Mouse (Mus musculus) cortical plate, adult 2 months (tissue): Measurements from ENCODE around the gene Akap10. TPM values are rescaled to one million over a fixed set of nuclear protein-coding genes. Genes with fewer than 3 reads are reported as not detected.
A peak's percentile ranks its signal among the peaks of the same experiment; 100 is the strongest.
"Not testable (repeated sequence)": the region's sequence is repeated elsewhere in the genome, so short reads cannot be mapped to it uniquely, and the experiment has no call there.

ENCODE experiments used
- H3K27ac ChIP-seq: fragments of 200-500 bp; 2 replicates; pipeline ENCODE4 v1.5.1; 2012; ENCODE audit warnings: low read length, control low read depth, inconsistent platforms; ENCODE audit not compliant: insufficient read depth
- H3K4me1 ChIP-seq: fragments of 200-500 bp; 2 replicates; pipeline ENCODE4 v1.6.1; 2011; ENCODE audit warnings: low read length; ENCODE audit not compliant: control insufficient read depth, insufficient read depth
- H3K4me3 ChIP-seq: fragments of 200-500 bp; 2 replicates; pipeline ENCODE4 v1.5.1; 2011; ENCODE audit warnings: mild to moderate bottlenecking, low read length, control low read depth; ENCODE audit not compliant: insufficient read depth
- CTCF ChIP-seq: fragments of 200-500 bp; IDR thresholded peaks from 2 replicates; pipeline ENCODE4 v1.5.1; 2011; ENCODE audit warnings: mild to moderate bottlenecking, control low read depth, low read length; ENCODE audit not compliant: insufficient read depth; ENCODE audit errors: extremely low read depth
- POLR2A ChIP-seq: fragments of 200-500 bp; IDR thresholded peaks from 2 replicates; pipeline ENCODE4 v1.6.1; 2011; ENCODE audit warnings: mild to moderate bottlenecking, low read length, control low read depth; ENCODE audit not compliant: insufficient read depth; ENCODE audit errors: extremely low read depth
- polyA plus RNA-seq: library from polyadenylated mRNA; depleted of rRNA; stranded (reverse); fragments of >200 nt; gene quantifications from 2 replicates; pipeline ENCODE4 v1.2.3, GENCODE M21; 2012

Gene Akap10
- polyA plus RNA-seq, 1 experiment: 14.2 TPM

DNA sequence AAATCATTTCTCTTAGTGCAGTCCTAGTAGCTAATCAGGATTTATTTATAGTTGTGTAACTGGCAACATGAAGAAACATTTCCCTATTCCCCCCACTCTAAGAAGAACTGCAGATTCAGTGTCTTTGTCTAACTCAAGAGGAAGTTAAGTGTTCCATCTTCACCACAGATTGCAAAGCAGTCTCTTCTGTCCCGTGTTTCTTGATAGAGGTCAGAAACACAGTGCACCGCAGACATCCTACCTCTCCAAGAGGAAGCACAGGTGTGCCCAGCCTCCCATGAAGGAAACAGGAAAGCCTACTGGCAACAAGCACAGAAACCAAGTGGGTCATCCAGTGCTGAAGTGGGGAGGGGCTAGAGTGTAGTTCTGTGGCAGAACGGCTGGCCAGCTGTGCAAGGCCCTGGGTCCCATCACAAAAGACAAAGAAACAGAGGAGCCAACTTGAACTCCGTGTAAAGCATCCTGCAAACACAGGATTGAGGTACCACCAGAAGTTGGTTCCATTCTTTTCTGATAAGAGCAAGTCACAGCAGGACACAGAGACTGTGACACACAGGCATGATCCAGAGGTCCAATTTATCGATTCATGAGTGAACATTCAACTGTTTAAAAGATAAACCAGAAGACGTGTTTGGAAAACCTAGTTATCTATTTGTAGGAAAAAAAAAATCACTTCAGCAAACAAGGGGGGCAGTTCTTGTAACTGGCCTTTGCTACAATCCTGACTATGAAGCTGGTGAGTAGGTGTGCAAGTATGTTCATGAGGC is 68.1 kb downstream of the Akap10 start:
- Histone ChIP-seq H3K4me1 (no peaks in the 10 kb centered on the region; the same call in 1 of the 2 replicates), H3K27ac (peak overlapping the region; percentile 48; the same call in 1 of the 2 replicates), H3K4me3 (no peak overlapping the region)
- no peak for TF ChIP-seq CTCF

- TF ChIP-seq POLR2A (no peak), CTCF (no peak)
- Histone ChIP-seq H3K4me3 (no peak overlapping the region), H3K4me1 (peaks cover 1% of the 10 kb centered on the region), H3K27ac (no peak overlapping the region)
Measured at GRCm38 (mm10) chr11:61859316-61859715, 70.7 kb downstream of the Akap10 start.

- Histone ChIP-seq H3K27ac (peak overlapping the region; percentile 99; the same call in 1 of the 2 replicates), H3K4me1 (peaks cover 1% of the 10 kb centered on the region), H3K4me3 (peak overlapping the region; percentile 54)
- TF ChIP-seq POLR2A (no peak), CTCF (no peak)
Measured at GRCm38 (mm10) chr11:61855539-61855938, 74.5 kb downstream of the Akap10 start.

- TF ChIP-seq POLR2A: peak; percentile 93
- no peak for TF ChIP-seq CTCF
- Histone ChIP-seq H3K4me3 (peak within 1 kb of the TSS; percentile 54), H3K4me1 (peaks cover 1% of the 10 kb centered on the region), H3K27ac (peak within 1 kb of the TSS; percentile 99)
Measured at GRCm38 (mm10) chr11:61854988-61855411, 75.1 kb downstream of the Akap10 start, which contains the start of gene Ulk2. TSS of gene Ulk2 (minus strand) at chr11:61855073.

DNA sequence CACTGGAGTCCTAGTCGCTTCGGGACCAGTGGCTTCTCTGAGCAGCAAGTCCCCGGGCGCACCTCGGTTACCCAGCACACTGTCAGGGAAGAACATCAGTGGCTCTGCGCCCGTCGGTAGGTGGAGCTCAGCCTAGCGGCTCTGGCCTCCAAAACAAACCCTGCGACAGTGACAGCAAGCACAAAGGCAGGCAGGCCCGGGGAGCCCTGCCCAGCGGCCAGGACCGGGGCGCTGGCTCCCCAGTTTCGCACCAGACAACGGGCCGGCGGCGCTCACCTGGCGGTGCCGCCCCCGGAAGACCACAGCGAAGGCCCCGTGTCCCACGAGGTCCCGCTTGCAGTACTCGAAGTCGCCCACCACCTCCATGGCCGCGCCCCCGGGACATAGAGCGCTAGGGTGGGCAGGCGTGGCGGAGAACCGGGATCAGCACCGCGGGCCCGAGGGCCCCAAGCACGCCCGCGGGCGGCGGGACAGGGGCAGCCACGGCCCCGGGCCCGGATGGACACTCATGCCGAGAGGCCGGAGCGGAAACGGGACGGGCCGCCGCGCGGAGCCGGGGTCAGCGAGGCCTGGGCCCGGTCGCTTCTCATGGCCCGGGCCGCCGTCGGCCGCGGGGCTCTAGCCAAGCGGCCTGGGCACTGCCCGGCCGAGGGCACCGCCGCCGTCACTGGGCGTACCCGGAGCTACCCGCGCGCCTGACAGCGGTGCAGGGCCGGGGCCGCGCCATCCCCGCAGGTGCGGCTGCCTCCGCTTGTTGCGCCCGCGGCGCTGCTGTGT is 75.7 kb downstream of the Akap10 start:
- Histone ChIP-seq H3K27ac (peak overlapping the region; percentile 98), H3K4me3 (peak overlapping the region; percentile 54), H3K4me1 (peaks cover 1% of the 10 kb centered on the region)
- TF ChIP-seq POLR2A: peak; percentile 78; the same call in 1 of the 2 replicates
- TF ChIP-seq CTCF: no peak; the same call in 1 of the 2 replicates

GRCm38 (mm10) chr11:61853659-61854058 is 76.4 kb downstream of the Akap10 start:
- TF ChIP-seq POLR2A: no peak
- TF ChIP-seq CTCF: no peak
- H3K27ac ChIP-seq: no peak overlapping the region
- H3K4me1 ChIP-seq: peaks cover 1% of the 10 kb centered on the region
- peak overlapping the region; percentile 54 for H3K4me3 ChIP-seq

- Histone ChIP-seq H3K4me3 (no peak overlapping the region), H3K4me1 (peaks cover 1% of the 10 kb centered on the region), H3K27ac (no peak overlapping the region)
- TF ChIP-seq POLR2A (no peak), CTCF (no peak)
Measured at GRCm38 (mm10) chr11:61852916-61853315, 77.1 kb downstream of the Akap10 start.

DNA sequence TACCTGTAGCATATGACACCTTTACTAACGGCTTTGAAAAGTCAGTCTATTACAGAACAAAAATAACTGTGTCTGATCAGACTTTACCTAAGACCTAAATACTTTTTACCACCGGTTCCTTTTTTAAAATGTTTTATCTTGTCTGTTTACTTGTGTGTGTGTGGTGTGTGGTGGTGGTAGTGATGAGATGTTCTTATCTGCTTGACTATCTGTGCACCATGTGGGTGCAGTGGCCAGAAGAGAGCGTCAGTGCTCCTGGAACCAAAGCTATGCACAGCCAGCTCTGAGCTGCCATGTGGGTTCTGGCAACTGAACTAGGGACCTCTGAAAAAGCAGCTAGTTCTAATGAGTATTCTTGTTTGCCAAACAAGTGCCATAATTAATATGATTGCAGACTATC is 78.9 kb downstream of the Akap10 start:
- TF ChIP-seq POLR2A (no peak), CTCF (no peak)
- no peak overlapping the region for H3K4me3 ChIP-seq
- H3K27ac ChIP-seq: no peak overlapping the region
- H3K4me1 ChIP-seq: peaks cover 1% of the 10 kb centered on the region

DNA sequence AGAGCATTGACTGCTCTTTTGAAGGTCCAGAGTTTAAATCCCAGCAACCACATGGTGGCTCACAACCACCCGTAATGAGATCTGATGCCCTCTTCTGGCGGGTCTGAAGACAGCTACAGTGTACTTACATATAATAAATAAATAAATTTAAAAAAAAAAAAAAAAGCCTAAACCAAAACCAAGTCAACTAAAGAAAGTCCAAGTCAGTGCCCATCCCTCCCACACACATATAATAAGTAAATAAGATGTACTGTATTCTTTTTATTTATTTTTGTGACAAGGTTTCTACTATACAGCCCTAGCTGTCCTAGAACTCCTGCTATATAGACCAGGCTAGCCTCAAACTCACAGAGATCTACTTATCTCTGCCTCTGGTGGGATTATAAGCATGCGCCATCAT is 89.4 kb downstream of the Akap10 start:
- H3K4me1 ChIP-seq, H3K27ac ChIP-seq, H3K4me3 ChIP-seq: not testable (repeated sequence)

GRCm38 (mm10) chr11:61839940-61840339 is 90.1 kb downstream of the Akap10 start:
- Histone ChIP-seq H3K27ac (no peak overlapping the region), H3K4me3 (no peak overlapping the region), H3K4me1 (no peaks in the 10 kb centered on the region)
- TF ChIP-seq CTCF (no peak), POLR2A (no peak)
